Mouse (Mus musculus): ENCODE results near the gene Aldh3b3.
A peak's percentile ranks its signal among the peaks of the same experiment; 100 is the strongest.

GRCm38 (mm10) chr19:4018743-4019583 is 60.5 kb downstream of the Aldh3b3 start:
- TF ChIP-seq CTCF (IDR thresholded peaks at IDR 0.05; ENCODE audit: low read depth, low read length) (peak; percentile 73), EP300 (IDR thresholded peaks at IDR 0.05; ENCODE audit: insufficient read depth, low read depth, low read length) (no peak)
